ENCODE assay signal across 9 mouse cellular contexts in genomic region chr2:70127351-70128148, GRCm38 (mm10).
A peak's percentile ranks its signal among the peaks of the same experiment; 100 is the strongest.
DNase-seq lines count a peak whose midpoint lies in the region; ATAC-seq lines count a peak whose summit lies in the region.
"Had no signal": no experiment of that assay in that cellular context is flagged by ENCODE, and none has a peak within 500 bp of the region (broad histone marks: within the 10 kb centered on the region; RNA-seq: fewer than 3 reads in every experiment).

No protein-coding gene starts in this region.

- WGBS in intestine, embryonic 15.5 days = 20% methylated on average over 21 of the region's 21 CpGs
- 15% methylated on average over 21 of the region's 21 CpGs for WGBS in intestine, embryonic 16.5 days
- WGBS in hindbrain, embryonic 11.5 days = 9% methylated on average over 21 of the region's 21 CpGs
- 14% methylated on average over 21 of the region's 21 CpGs for WGBS in neural tube, embryonic 11.5 days

- H3K4me3 ChIP-seq in intestine, embryonic 15.5 days (replicated peaks) = no peak overlapping the region
- H3K4me3 ChIP-seq in intestine, embryonic 16.5 days (ENCODE audit: low read length) = no peak overlapping the region
- no peak overlapping the region for H3K4me3 ChIP-seq in hindbrain, embryonic 11.5 days (ENCODE audit: low read depth, low read length)
- H3K4me3 ChIP-seq in neural tube, embryonic 11.5 days (ENCODE audit: low read depth, low read length) = no peak overlapping the region
- H3K4me3 ChIP-seq: liver, embryonic 15.5 days had no signal

- no peak overlapping the region for H3K27ac ChIP-seq in intestine, embryonic 15.5 days
- H3K27ac ChIP-seq in intestine, embryonic 16.5 days (ENCODE audit: low read length) = no peak overlapping the region
- no peak overlapping the region for H3K27ac ChIP-seq in hindbrain, embryonic 11.5 days (ENCODE audit: low read depth, low read length)
- no peak overlapping the region for H3K27ac ChIP-seq in neural tube, embryonic 11.5 days (ENCODE audit: low read depth, low read length)
- H3K27ac ChIP-seq: liver, embryonic 15.5 days had no signal

- peaks cover 10% of the 10 kb centered on the region for H3K27me3 ChIP-seq in intestine, embryonic 15.5 days (replicated peaks)
- H3K27me3 ChIP-seq in intestine, embryonic 16.5 days (replicated peaks; ENCODE audit: control insufficient read depth, insufficient read depth, low read length) = peaks cover 8% of the 10 kb centered on the region
- H3K27me3 ChIP-seq in hindbrain, embryonic 11.5 days (ENCODE audit: control insufficient read depth, insufficient read depth, low read length) = peaks cover 2% of the 10 kb centered on the region; the same call in 1 of the 2 replicates
- peaks cover 2% of the 10 kb centered on the region; the same call in 1 of the 2 replicates for H3K27me3 ChIP-seq in neural tube, embryonic 11.5 days (ENCODE audit: control insufficient read depth, insufficient read depth, low read length)

- H3K9me3 ChIP-seq in intestine, embryonic 15.5 days = no peaks in the 10 kb centered on the region
- no peaks in the 10 kb centered on the region for H3K9me3 ChIP-seq in intestine, embryonic 16.5 days (ENCODE audit: control insufficient read depth, low read length)
- H3K9me3 ChIP-seq in hindbrain, embryonic 11.5 days (ENCODE audit: control insufficient read depth, low read length) = no peaks in the 10 kb centered on the region
- no peaks in the 10 kb centered on the region for H3K9me3 ChIP-seq in neural tube, embryonic 11.5 days (ENCODE audit: control insufficient read depth, low read length)
- H3K9me3 ChIP-seq: liver, embryonic 15.5 days had no signal

- peak; percentile 80 for DNase-seq in brain, adult 2 months (ENCODE audit: low read depth, low spot score)
- peak; percentile 48 for DNase-seq in hindbrain, embryonic 11.5 days (ENCODE audit: low spot score)
- peak; percentile 39 for DNase-seq in neural tube, embryonic 11.5 days (ENCODE audit: low spot score)
- DNase-seq in kidney, postnatal 25 days = no peak
- no peak for DNase-seq in adrenal gland, adult 18-20 months (ENCODE audit: low spot score in 2 of 2)

- H3K4me2 ChIP-seq in intestine, embryonic 15.5 days (replicated peaks) = peak overlapping the region; percentile 34; the same call in 1 of the 2 replicates
- H3K4me2 ChIP-seq in intestine, embryonic 16.5 days (ENCODE audit: low read depth, low read length) = no peak overlapping the region; the same call in 1 of the 2 replicates
- peak overlapping the region; percentile 32 for H3K4me2 ChIP-seq in hindbrain, embryonic 11.5 days (replicated peaks; ENCODE audit: low read depth, low read length)
- H3K4me2 ChIP-seq in neural tube, embryonic 11.5 days (ENCODE audit: low read depth) = peak overlapping the region; percentile 30
- H3K4me2 ChIP-seq: liver, embryonic 15.5 days had no signal

- no peak; the same call in 1 of the 2 replicates for ATAC-seq in intestine, embryonic 15.5 days
- ATAC-seq in intestine, embryonic 16.5 days = no peak
- ATAC-seq in hindbrain, embryonic 11.5 days (ENCODE audit: low FRiP score) = peak; percentile 68; the same call in 1 of the 2 replicates
- peak; percentile 63 for ATAC-seq in neural tube, embryonic 11.5 days (ENCODE audit: insufficient read depth, low FRiP score, low TSS enrichment)
- ATAC-seq in monocyte, adult 5-6 weeks (replicated peaks; ENCODE audit: insufficient number of reproducible peaks, low FRiP score, low TSS enrichment, poor library complexity, severe bottlenecking) = no peak

- no peaks in the 10 kb centered on the region for H3K36me3 ChIP-seq in intestine, embryonic 15.5 days
- H3K36me3 ChIP-seq in intestine, embryonic 16.5 days (ENCODE audit: control insufficient read depth, insufficient read depth, low read length) = no peaks in the 10 kb centered on the region
- H3K36me3 ChIP-seq in hindbrain, embryonic 11.5 days (ENCODE audit: control insufficient read depth, insufficient read depth, low read length) = no peaks in the 10 kb centered on the region
- no peaks in the 10 kb centered on the region for H3K36me3 ChIP-seq in neural tube, embryonic 11.5 days (ENCODE audit: control insufficient read depth, insufficient read depth, low read length)
- H3K36me3 ChIP-seq: liver, embryonic 15.5 days had no signal

- no peak overlapping the region for H3K9ac ChIP-seq in intestine, embryonic 15.5 days
- no peak overlapping the region for H3K9ac ChIP-seq in intestine, embryonic 16.5 days (ENCODE audit: low read depth, low read length)
- H3K9ac ChIP-seq in hindbrain, embryonic 11.5 days (ENCODE audit: low read depth, low read length) = no peak overlapping the region
- no peak overlapping the region; the same call in 1 of the 2 replicates for H3K9ac ChIP-seq in neural tube, embryonic 11.5 days (ENCODE audit: low read length)
- H3K9ac ChIP-seq: liver, embryonic 15.5 days had no signal

- no peaks in the 10 kb centered on the region for H3K4me1 ChIP-seq in intestine, embryonic 15.5 days (replicated peaks)
- H3K4me1 ChIP-seq in intestine, embryonic 16.5 days (ENCODE audit: control insufficient read depth, insufficient read depth, low read length) = peaks cover 3% of the 10 kb centered on the region; the same call in 1 of the 2 replicates
- H3K4me1 ChIP-seq in hindbrain, embryonic 11.5 days (replicated peaks; ENCODE audit: control insufficient read depth, insufficient read depth, low read length) = peaks cover 3% of the 10 kb centered on the region; the same call in 1 of the 2 replicates
- 0 out of 2 replicates have a peak, but pooled peaks cover 5% of the 10 kb centered on the region for H3K4me1 ChIP-seq in neural tube, embryonic 11.5 days (ENCODE audit: control insufficient read depth, insufficient read depth, low read length)
- H3K4me1 ChIP-seq: liver, embryonic 15.5 days had no signal

Comparison
In these comparisons a context has a peak if more than half of its experiments do, and no peak if none do; other contexts are left out.
1. ATAC-seq: peak in hindbrain, embryonic 11.5 days (single experiment) and neural tube, embryonic 11.5 days (single experiment); none in intestine, embryonic 15.5 days (single experiment), intestine, embryonic 16.5 days (single experiment) and monocyte, adult 5-6 weeks (single experiment).
2. DNase-seq: peak in brain, adult 2 months (single experiment), hindbrain, embryonic 11.5 days (single experiment) and neural tube, embryonic 11.5 days (single experiment); none in kidney, postnatal 25 days (0 of 2) and adrenal gland, adult 18-20 months (0 of 2).